Mouse (Mus musculus): ENCODE measurements around the gene Tlr3.

The Tlr3 gene

GRCm38 (mm10) chr8:45355809-45356208 lies 55.1 kb downstream of the Tlr3 start:
- no peak for DNase-seq (ENCODE audit: low spot score in 2 of 2)

Measured in urinary bladder, postnatal 4 days (tissue).